Mouse (Mus musculus) adrenal gland, postnatal 14 days (tissue): ENCODE data around the gene N4bp2l1. TPM values are rescaled to one million over a fixed set of nuclear protein-coding genes. Genes with fewer than 3 reads are reported as not detected.
"Not testable (repeated sequence)": the region's sequence is repeated elsewhere in the genome, so short reads cannot be mapped to it uniquely, and the experiment has no call there.

Experiments used
- DNase-seq: peaks from one replicate; pipeline ENCODE4 v3.0.0; 2021; ENCODE audit warnings: mixed read lengths
- long read RNA-seq, 2 experiments: library from polyadenylated mRNA; stranded (forward); transcript quantifications; one replicate each; pipeline ENCODE4 v2.0.0; 2021
- total RNA-seq: library from RNA; stranded (reverse); gene quantifications from 2 replicates; pipeline ENCODE4 v1.2.3, GENCODE M21; 2021

The N4bp2l1 gene
- total RNA-seq = 42.5 and 47.1 TPM in 2 replicates
- long read RNA-seq, experiment 1, transcript N4bp2l1-201 (5 exons, 1,905 nt) = major isoform, 29 of 54 reads
- long read RNA-seq, experiment 1, transcript N4bp2l1-202 (3 exons, 1,371 nt) = minor isoform, 5 of 54 reads
- long read RNA-seq, experiment 1, partial matches to known transcripts = 3 of 54 reads
- long read RNA-seq, experiment 1, other reads (novel, unspliced or antisense) = 12 of 54 reads
- long read RNA-seq, experiment 2, transcript N4bp2l1-201 (5 exons, 1,905 nt) = major isoform, 23 of 40 reads
- long read RNA-seq, experiment 2, partial matches to known transcripts = 0 of 40 reads
- long read RNA-seq, experiment 2, other reads (novel, unspliced or antisense) = 11 of 40 reads

- no peak for DNase-seq
Observed at GRCm38 (mm10) chr5:150597088-150597487, at the start of gene N4bp2l1. Gene N4bp2l1, minus strand, starts transcription at chr5:150597188.

- no peak for DNase-seq
Observed at GRCm38 (mm10) chr5:150644926-150645325, 47.9 kb upstream of the N4bp2l1 start.

GRCm38 (mm10) chr5:150643390-150643789 lies 46.4 kb upstream of the N4bp2l1 start:
- DNase-seq = not testable (repeated sequence)

GRCm38 (mm10) chr5:150641440-150641839 lies 44.5 kb upstream of the N4bp2l1 start:
- DNase-seq = no peak

GRCm38 (mm10) chr5:150629692-150630091 lies 32.7 kb upstream of the N4bp2l1 start:
- no peak for DNase-seq

GRCm38 (mm10) chr5:150629272-150629671 lies 32.3 kb upstream of the N4bp2l1 start:
- DNase-seq = no peak

- peak; percentile 32 for DNase-seq
Observed at GRCm38 (mm10) chr5:150625528-150625927, 28.5 kb upstream of the N4bp2l1 start.

GRCm38 (mm10) chr5:150622792-150623191 lies 25.8 kb upstream of the N4bp2l1 start:
- no peak for DNase-seq

- no peak for DNase-seq
Observed at GRCm38 (mm10) chr5:150621592-150621991, 24.6 kb upstream of the N4bp2l1 start.

- DNase-seq = no peak
Observed at GRCm38 (mm10) chr5:150620588-150621135, 23.7 kb upstream of the N4bp2l1 start.

- no peak for DNase-seq
Observed at GRCm38 (mm10) chr5:150618599-150619355, 21.8 kb upstream of the N4bp2l1 start.

GRCm38 (mm10) chr5:150616731-150617130 lies 19.7 kb upstream of the N4bp2l1 start:
- no peak for DNase-seq

- no peak for DNase-seq
Observed at GRCm38 (mm10) chr5:150616216-150616615, 19.2 kb upstream of the N4bp2l1 start.

- no peak for DNase-seq
Observed at GRCm38 (mm10) chr5:150614054-150614453, 17.1 kb upstream of the N4bp2l1 start.

GRCm38 (mm10) chr5:150611697-150612096 lies 14.7 kb upstream of the N4bp2l1 start:
- peak; percentile 75 for DNase-seq

- DNase-seq = no peak
Observed at GRCm38 (mm10) chr5:150611136-150611535, 14.1 kb upstream of the N4bp2l1 start.

GRCm38 (mm10) chr5:150607631-150608030 lies 10.6 kb upstream of the N4bp2l1 start:
- DNase-seq = no peak

GRCm38 (mm10) chr5:150606131-150606530 lies 9.1 kb upstream of the N4bp2l1 start:
- no peak for DNase-seq

- no peak for DNase-seq
Observed at GRCm38 (mm10) chr5:150601441-150602230, 4.6 kb upstream of the N4bp2l1 start.

GRCm38 (mm10) chr5:150600554-150601440 lies 3.8 kb upstream of the N4bp2l1 start:
- peak; percentile 65 for DNase-seq
